15 mouse cellular contexts compared by ENCODE assay signal in the genomic region with DNA sequence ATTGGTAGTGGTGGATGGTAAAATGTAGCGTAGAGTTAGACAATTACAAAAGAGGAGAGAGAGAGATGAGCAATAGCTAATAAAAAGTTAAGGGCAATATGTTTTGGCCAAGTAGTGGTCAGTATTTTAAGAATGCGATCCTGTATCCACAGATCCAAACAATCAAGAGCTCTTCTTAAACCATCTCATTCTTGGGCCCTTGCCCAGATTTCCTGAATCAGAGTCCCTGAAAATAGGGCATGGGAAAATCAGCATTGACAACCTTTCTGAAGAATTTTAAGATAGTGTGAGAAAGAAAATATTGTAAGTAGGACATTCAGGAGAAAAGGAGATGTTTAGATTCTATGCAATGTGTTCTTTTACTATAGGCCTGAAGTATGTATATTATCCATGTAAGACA.
DNase-seq lines count a peak whose midpoint lies in the region; ATAC-seq lines count a peak whose summit lies in the region.
"Had no signal": no experiment of that assay in that cellular context is flagged by ENCODE, and none has a peak within 500 bp of the region (broad histone marks: within the 10 kb centered on the region; RNA-seq: fewer than 3 reads in every experiment).

No protein-coding gene starts in this region.

- H3K36me3 ChIP-seq in heart, embryonic 11.5 days (ENCODE audit: control insufficient read depth, insufficient read depth, low read length) = no peaks in the 10 kb centered on the region
- no peaks in the 10 kb centered on the region for H3K36me3 ChIP-seq in forebrain, embryonic 14.5 days (ENCODE audit: control insufficient read depth, insufficient read depth, low read length)
- H3K36me3 ChIP-seq: embryonic facial prominence, embryonic 15.5 days; forebrain, embryonic 12.5 days; heart, embryonic 12.5 days; liver, embryonic 12.5 days; midbrain, embryonic 10.5 days had no signal

- ATAC-seq in heart, embryonic 11.5 days (replicated peaks; ENCODE audit: insufficient number of reproducible peaks, low FRiP score, low TSS enrichment) = no peak
- ATAC-seq in forebrain, embryonic 14.5 days = no peak
- ATAC-seq: liver, embryonic 12.5 days had no signal

- peak; percentile 4 for DNase-seq in heart, postnatal 4 days
- peak; percentile 6 for DNase-seq in urinary bladder, postnatal 14 days (ENCODE audit: low spot score)
- no peak for DNase-seq in urinary bladder, adult 2 months (ENCODE audit: low spot score)
- peak; percentile 36 to 43 for DNase-seq in cerebellum, postnatal 14 days
- no peak for DNase-seq in spleen, postnatal 14 days (ENCODE audit: low spot score in 2 of 2)
- no peak for DNase-seq in forebrain, embryonic 14.5 days (ENCODE audit: low spot score)
- DNase-seq: gastrocnemius, postnatal 36 days; kidney, adult 8-10 months; lung, postnatal 10 days had no signal

- H3K27ac ChIP-seq in heart, embryonic 11.5 days (ENCODE audit: low read depth, low read length) = no peak overlapping the region
- H3K27ac ChIP-seq in forebrain, embryonic 14.5 days (ENCODE audit: low read depth, low read length) = no peak overlapping the region
- H3K27ac ChIP-seq: embryonic facial prominence, embryonic 15.5 days; forebrain, embryonic 12.5 days; liver, embryonic 12.5 days; midbrain, embryonic 10.5 days had no signal

- H3K27me3 ChIP-seq in heart, embryonic 11.5 days (ENCODE audit: control insufficient read depth, insufficient read depth, low read length) = no peaks in the 10 kb centered on the region
- H3K27me3 ChIP-seq in forebrain, embryonic 14.5 days (replicated peaks; ENCODE audit: control insufficient read depth, insufficient read depth, low read length) = no peaks in the 10 kb centered on the region
- H3K27me3 ChIP-seq: embryonic facial prominence, embryonic 15.5 days; forebrain, embryonic 12.5 days; heart, embryonic 12.5 days; liver, embryonic 12.5 days had no signal

- no peaks in the 10 kb centered on the region for H3K4me1 ChIP-seq in heart, embryonic 11.5 days (ENCODE audit: control insufficient read depth, insufficient read depth, low read length)
- no peaks in the 10 kb centered on the region for H3K4me1 ChIP-seq in forebrain, embryonic 14.5 days (ENCODE audit: control insufficient read depth, insufficient read depth, low read length)
- H3K4me1 ChIP-seq: embryonic facial prominence, embryonic 15.5 days; forebrain, embryonic 12.5 days; heart, embryonic 12.5 days; liver, embryonic 12.5 days; midbrain, embryonic 10.5 days had no signal

- WGBS in heart, embryonic 11.5 days (ENCODE audit: insufficient replicate concordance) = 72% methylated on average over 2 of the region's 2 CpGs
- WGBS in forebrain, embryonic 14.5 days = 93% methylated on average over 2 of the region's 2 CpGs

- no peak overlapping the region for H3K4me2 ChIP-seq in heart, embryonic 11.5 days
- H3K4me2 ChIP-seq in forebrain, embryonic 14.5 days (ENCODE audit: low read length) = no peak overlapping the region
- H3K4me2 ChIP-seq: embryonic facial prominence, embryonic 15.5 days; forebrain, embryonic 12.5 days; heart, embryonic 12.5 days; liver, embryonic 12.5 days had no signal

- no peak overlapping the region for H3K4me3 ChIP-seq in heart, embryonic 11.5 days (ENCODE audit: low read depth, low read length)
- H3K4me3 ChIP-seq in forebrain, embryonic 14.5 days (ENCODE audit: low read depth, low read length) = no peak overlapping the region
- H3K4me3 ChIP-seq: embryonic facial prominence, embryonic 15.5 days; forebrain, embryonic 12.5 days; heart, embryonic 12.5 days; liver, embryonic 12.5 days; midbrain, embryonic 10.5 days had no signal

- no peaks in the 10 kb centered on the region for H3K9me3 ChIP-seq in heart, embryonic 11.5 days (replicated peaks; ENCODE audit: control insufficient read depth, low read length)
- no peaks in the 10 kb centered on the region for H3K9me3 ChIP-seq in forebrain, embryonic 14.5 days (replicated peaks; ENCODE audit: control insufficient read depth, low read length)
- H3K9me3 ChIP-seq: embryonic facial prominence, embryonic 15.5 days; forebrain, embryonic 12.5 days; heart, embryonic 12.5 days; liver, embryonic 12.5 days; midbrain, embryonic 10.5 days had no signal

- H3K9ac ChIP-seq in heart, embryonic 11.5 days (ENCODE audit: low read depth, low read length) = no peak overlapping the region
- H3K9ac ChIP-seq in forebrain, embryonic 14.5 days (ENCODE audit: low read length) = no peak overlapping the region
- H3K9ac ChIP-seq: embryonic facial prominence, embryonic 15.5 days; forebrain, embryonic 12.5 days; heart, embryonic 12.5 days; liver, embryonic 12.5 days had no signal

Comparison
In these comparisons a context has a peak if more than half of its experiments do, and no peak if none do; other contexts are left out.
1. DNase-seq: peak in heart, postnatal 4 days (single experiment), urinary bladder, postnatal 14 days (single experiment) and cerebellum, postnatal 14 days (2 of 2); none in urinary bladder, adult 2 months (single experiment), spleen, postnatal 14 days (0 of 2) and forebrain, embryonic 14.5 days (single experiment).